Mouse (Mus musculus) lung, embryonic 14.5 days (tissue): ENCODE measurements at regions not wholly inside any gene's neighbourhood (a gene's known extent, or its start where the extent isn't known, plus 50 kb on each side); places are given as distances from the start of the nearest gene placed in this dataset.

Experiments used
- ATAC-seq: fragments of 200-750 bp; cut with Nextera tagmentation; 2 replicates; pipeline ENCODE4 v1.8.0; 2017; ENCODE audit warnings: mild to moderate bottlenecking, moderate TSS enrichment, moderate library complexity; ENCODE audit not compliant: insufficient read depth
- DNase-seq: peaks from one replicate; pipeline ENCODE4 v3.0.0-alpha.2; 2015
- H3K27ac ChIP-seq: fragments of 300-500 bp; sonication (generic); 2 replicates; pipeline ENCODE4 v1.5.1; 2014; ENCODE audit warnings: low read depth, mild to moderate bottlenecking, moderate library complexity
- H3K27me3 ChIP-seq: fragments of 300-500 bp; sonication (generic); 2 replicates; pipeline ENCODE4 v1.6.1; 2014; ENCODE audit warnings: low read length, control low read depth; ENCODE audit not compliant: insufficient read depth
- H3K36me3 ChIP-seq: fragments of 300-500 bp; sonication (generic); 2 replicates; pipeline ENCODE4 v1.6.1; 2014; ENCODE audit warnings: control low read depth; ENCODE audit not compliant: insufficient read depth
- H3K4me1 ChIP-seq: fragments of 300-500 bp; sonication (generic); 2 replicates; pipeline ENCODE4 v1.6.1; 2014; ENCODE audit warnings: antibody characterized with exemption, control low read depth; ENCODE audit not compliant: insufficient read depth
- H3K4me2 ChIP-seq: fragments of 300-500 bp; sonication (generic); 2 replicates; pipeline ENCODE4 v1.6.1; 2014; ENCODE audit warnings: mild to moderate bottlenecking
- H3K4me3 ChIP-seq: fragments of 300-500 bp; sonication (generic); 2 replicates; pipeline ENCODE4 v1.5.1; 2014; ENCODE audit warnings: low read depth, low read length
- H3K9ac ChIP-seq: fragments of 300-500 bp; sonication (generic); 2 replicates; pipeline ENCODE4 v1.6.1; 2014
- H3K9me3 ChIP-seq: fragments of 300-500 bp; sonication (generic); 2 replicates; pipeline ENCODE4 v1.6.1; 2016; ENCODE audit warnings: low read depth, low read length, control low read depth
- CTCF ChIP-seq: IDR thresholded peaks from 2 replicates; pipeline ENCODE4 v1.5.1; 2016; ENCODE audit warnings: antibody characterized with exemption, low read depth
- WGBS: fragments of 180-500 bp; shearing (Covaris S2); extraction: QIAGEN DNeasy Blood & Tissue Kit; methylation state at CpG from one replicate; pipeline ENCODE4 v1.1.7; 2014; 5-methylcytosine and 5-hydroxymethylcytosine counted together

GRCm38 (mm10) chr13:83074219-83074965, 429.4 kb upstream of the Mef2c start:
- Histone ChIP-seq H3K4me2 (no peak overlapping the region), H3K27ac (no peak overlapping the region), H3K9me3 (no peaks in the 10 kb centered on the region), H3K4me3 (no peak overlapping the region), H3K4me1 (no peaks in the 10 kb centered on the region), H3K27me3 (no peaks in the 10 kb centered on the region), H3K36me3 (no peaks in the 10 kb centered on the region), H3K9ac (no peak overlapping the region)
- no peak for TF ChIP-seq CTCF
- 78% methylated on average over 6 of the region's 6 CpGs for WGBS
- DNase-seq (peak; percentile 40), ATAC-seq (no peak)

- H3K4me1 ChIP-seq = no peaks in the 10 kb centered on the region
- TF ChIP-seq CTCF = no peak
- H3K9ac ChIP-seq = no peak overlapping the region
- H3K36me3 ChIP-seq = no peaks in the 10 kb centered on the region
- H3K4me3 ChIP-seq = no peak overlapping the region
- no peaks in the 10 kb centered on the region for H3K27me3 ChIP-seq
- H3K9me3 ChIP-seq = no peaks in the 10 kb centered on the region
- 52% methylated on average over 7 of the region's 7 CpGs for WGBS
- ATAC-seq (no peak), DNase-seq (no peak)
- H3K4me2 ChIP-seq = no peak overlapping the region
- no peak overlapping the region for H3K27ac ChIP-seq
Observed at GRCm38 (mm10) chr13:83075320-83075877, 428.4 kb upstream of the Mef2c start.

GRCm38 (mm10) chr13:83076611-83077010, 427.2 kb upstream of the Mef2c start:
- H3K4me1 ChIP-seq = no peaks in the 10 kb centered on the region
- H3K9ac ChIP-seq = no peak overlapping the region
- H3K27me3 ChIP-seq = no peaks in the 10 kb centered on the region
- H3K36me3 ChIP-seq = no peaks in the 10 kb centered on the region
- TF ChIP-seq CTCF = no peak
- H3K9me3 ChIP-seq = no peaks in the 10 kb centered on the region
- no peak overlapping the region for H3K4me2 ChIP-seq
- H3K4me3 ChIP-seq = no peak overlapping the region
- DNase-seq (no peak), ATAC-seq (no peak)
- WGBS = 80% methylated on average over 2 of the region's 2 CpGs
- no peak overlapping the region for H3K27ac ChIP-seq

GRCm38 (mm10) chr13:83077085-83077484, 426.7 kb upstream of the Mef2c start:
- no peak overlapping the region for H3K27ac ChIP-seq
- H3K27me3 ChIP-seq = no peaks in the 10 kb centered on the region
- H3K9ac ChIP-seq = no peak overlapping the region
- WGBS = 75% methylated on average over 1 of the region's 1 CpGs
- DNase-seq (no peak), ATAC-seq (no peak)
- no peak overlapping the region for H3K4me3 ChIP-seq
- H3K9me3 ChIP-seq = no peaks in the 10 kb centered on the region
- TF ChIP-seq CTCF = no peak
- H3K4me2 ChIP-seq = no peak overlapping the region
- H3K36me3 ChIP-seq = no peaks in the 10 kb centered on the region
- H3K4me1 ChIP-seq = no peaks in the 10 kb centered on the region

- Histone ChIP-seq H3K36me3 (no peaks in the 10 kb centered on the region), H3K9me3 (no peaks in the 10 kb centered on the region), H3K27ac (no peak overlapping the region), H3K9ac (no peak overlapping the region), H3K4me1 (no peaks in the 10 kb centered on the region), H3K27me3 (no peaks in the 10 kb centered on the region), H3K4me2 (no peak overlapping the region), H3K4me3 (no peak overlapping the region)
- TF ChIP-seq CTCF = no peak
- DNase-seq (no peak), ATAC-seq (no peak)
- 36% methylated on average over 1 of the region's 1 CpGs for WGBS
Observed at GRCm38 (mm10) chr13:83079291-83079690, 424.5 kb upstream of the Mef2c start.

GRCm38 (mm10) chr13:83084948-83085347, 418.9 kb upstream of the Mef2c start:
- H3K36me3 ChIP-seq = no peaks in the 10 kb centered on the region
- no peaks in the 10 kb centered on the region for H3K4me1 ChIP-seq
- WGBS = 77% methylated on average over 3 of the region's 3 CpGs
- no peak overlapping the region for H3K4me3 ChIP-seq
- no peak for DNase-seq
- no peak overlapping the region for H3K9ac ChIP-seq
- no peaks in the 10 kb centered on the region for H3K27me3 ChIP-seq
- no peak for TF ChIP-seq CTCF
- no peak for ATAC-seq
- no peak overlapping the region for H3K4me2 ChIP-seq
- H3K9me3 ChIP-seq = no peaks in the 10 kb centered on the region
- no peak overlapping the region for H3K27ac ChIP-seq

GRCm38 (mm10) chr13:83099908-83100307, 403.9 kb upstream of the Mef2c start:
- Histone ChIP-seq H3K27ac (no peak overlapping the region), H3K27me3 (no peaks in the 10 kb centered on the region), H3K9me3 (no peaks in the 10 kb centered on the region), H3K4me1 (no peaks in the 10 kb centered on the region), H3K4me2 (no peak overlapping the region), H3K36me3 (no peaks in the 10 kb centered on the region), H3K4me3 (no peak overlapping the region), H3K9ac (no peak overlapping the region)
- no peak for TF ChIP-seq CTCF
- DNase-seq (no peak), ATAC-seq (no peak)
- 78% methylated on average over 1 of the region's 1 CpGs for WGBS
